Mouse (Mus musculus) liver, embryonic 14.5 days (tissue): ENCODE measurements around the gene Msh5. TPM values are rescaled to one million over a fixed set of nuclear protein-coding genes. Genes with fewer than 3 reads are reported as not detected.
A peak's percentile ranks its signal among the peaks of the same experiment; 100 is the strongest.
"Not testable (repeated sequence)": the region's sequence is repeated elsewhere in the genome, so short reads cannot be mapped to it uniquely, and the experiment has no call there.

Experiments
- ATAC-seq: fragments of 200-750 bp; cut with Nextera tagmentation; 2 replicates; pipeline ENCODE4 v1.8.0; 2017; ENCODE audit warnings: moderate number of reproducible peaks, mild to moderate bottlenecking, moderate library complexity; ENCODE audit not compliant: insufficient read depth
- DNase-seq, 3 experiments: peaks; one replicate each; pipeline ENCODE4 v3.0.0-alpha.2; 2012 to 2013; ENCODE audit warnings: low read depth in 3 of 3, low spot score in 3 of 3
- H3K27ac ChIP-seq: fragments of 300-500 bp; sonication (generic); 2 replicates; pipeline ENCODE4 v1.5.1; 2014; ENCODE audit warnings: moderate library complexity, mild to moderate bottlenecking, control low read depth, inconsistent platforms
- H3K27me3 ChIP-seq: fragments of 300-500 bp; sonication (generic); 2 replicates; pipeline ENCODE4 v1.6.1; 2014; ENCODE audit warnings: mild to moderate bottlenecking, low read length, moderate library complexity; ENCODE audit not compliant: control insufficient read depth, insufficient read depth
- H3K36me3 ChIP-seq: fragments of 300-500 bp; sonication (generic); replicated peaks from 2 replicates; pipeline ENCODE4 v1.6.1; 2014; ENCODE audit warnings: low read depth; ENCODE audit not compliant: control insufficient read depth, insufficient read depth
- H3K4me1 ChIP-seq, 2 experiments: fragments of 200-500 bp in 1 of 2; fragments of 300-500 bp in 1 of 2; sonication (generic) in 1 of 2; replicated peaks; 2 replicates each; pipeline ENCODE4 v1.6.1; 2012 to 2014; ENCODE audit warnings: antibody characterized with exemption in 1 of 2, inconsistent platforms in 1 of 2, low read length in 1 of 2; ENCODE audit not compliant: control insufficient read depth in 2 of 2, insufficient read depth in 2 of 2
- H3K4me2 ChIP-seq: fragments of 300-500 bp; sonication (generic); 2 replicates; pipeline ENCODE4 v1.6.1; 2014; ENCODE audit warnings: low read depth, mild to moderate bottlenecking, control low read depth, moderate library complexity
- H3K4me3 ChIP-seq, 2 experiments: fragments of 200-500 bp in 1 of 2; fragments of 300-500 bp in 1 of 2; sonication (generic) in 1 of 2; 2 replicates each; pipeline ENCODE4 v1.5.1; 2012 to 2014; ENCODE audit warnings: low read depth in 2 of 2, low read length in 2 of 2, mild to moderate bottlenecking in 2 of 2, control low read depth in 1 of 2, inconsistent platforms in 1 of 2, moderate library complexity in 1 of 2; ENCODE audit not compliant: insufficient read depth in 1 of 2
- H3K9ac ChIP-seq: fragments of 300-500 bp; sonication (generic); replicated peaks from 2 replicates; pipeline ENCODE4 v1.6.1; 2014; ENCODE audit warnings: mild to moderate bottlenecking, control low read depth, moderate library complexity
- H3K9me3 ChIP-seq: fragments of 300-500 bp; sonication (generic); 2 replicates; pipeline ENCODE4 v1.6.1; 2016; ENCODE audit warnings: low read length, mixed read lengths; ENCODE audit not compliant: control insufficient read depth
- CTCF ChIP-seq: IDR thresholded peaks from 2 replicates; pipeline ENCODE4 v1.5.1; 2016; ENCODE audit warnings: antibody characterized with exemption, low read depth, control low read depth
- EP300 ChIP-seq: IDR thresholded peaks from 2 replicates; pipeline ENCODE4 v1.6.1; 2016; ENCODE audit warnings: antibody characterized with exemption, low read depth
- WGBS: fragments of 180-500 bp; shearing (Covaris S2); extraction: QIAGEN DNeasy Blood & Tissue Kit; methylation state at CpG from one replicate; pipeline ENCODE4 v1.1.7; 2014; ENCODE audit not compliant: insufficient replicate concordance; 5-methylcytosine and 5-hydroxymethylcytosine counted together
- polyA plus RNA-seq, 2 experiments: library from polyadenylated mRNA; depleted of rRNA in 1 of 2; stranded (reverse) in 1 of 2; unstranded in 1 of 2; fragments of >200 nt; fragmentation: Nextera tagmentation in 1 of 2; extraction: Ambion mirVana in 1 of 2; gene quantifications; 2 replicates each; pipeline versions ENCODE4 v1.2.1 to v1.2.3; 2012 to 2014

Msh5 gene
- polyA plus RNA-seq, 2 experiments, result 2.3 to 4.3 TPM

- ATAC-seq (no peak), DNase-seq (no peak)
- Histone ChIP-seq H3K27me3 (no peaks in the 10 kb centered on the region), H3K4me2 (no peak overlapping the region), H3K27ac (no peak overlapping the region), H3K9me3 (no peaks in the 10 kb centered on the region), H3K9ac (no peak overlapping the region), H3K4me1 (no peaks in the 10 kb centered on the region), H3K4me3 (no peak overlapping the region), H3K36me3 (peaks cover 78% of the 10 kb centered on the region)
- 74% methylated on average over 6 of the region's 6 CpGs for WGBS
- TF ChIP-seq EP300, result no peak
- no peak for TF ChIP-seq CTCF
Measured at GRCm38 (mm10) chr17:35013221-35013620, 33.3 kb downstream of the Msh5 start.

DNA sequence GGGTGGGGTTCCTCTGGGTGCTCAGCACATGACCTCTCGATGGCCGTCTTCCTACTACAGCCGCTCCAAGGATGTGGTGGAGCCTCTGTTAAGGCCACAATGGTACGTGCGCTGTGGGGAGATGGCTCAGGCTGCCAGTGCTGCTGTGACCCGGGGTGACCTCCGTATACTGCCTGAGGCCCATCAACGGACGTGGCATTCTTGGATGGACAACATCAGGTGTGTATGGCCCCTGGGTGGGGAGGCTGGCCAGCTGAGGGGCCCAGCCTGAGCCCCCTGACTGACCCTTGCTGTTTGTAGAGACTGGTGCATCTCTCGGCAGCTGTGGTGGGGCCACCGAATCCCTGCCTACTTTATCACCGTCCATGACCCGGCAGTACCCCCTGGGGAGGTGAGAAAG is 34.1 kb downstream of the Msh5 start:
- H3K36me3 ChIP-seq, result peaks cover 85% of the 10 kb centered on the region

GRCm38 (mm10) chr17:35011440-35011839 is 35.1 kb downstream of the Msh5 start:
- H3K36me3 ChIP-seq, result peaks cover 88% of the 10 kb centered on the region
- no peak for TF ChIP-seq CTCF
- no peak for TF ChIP-seq EP300
- H3K27ac ChIP-seq, result no peak overlapping the region
- no peak overlapping the region for H3K4me2 ChIP-seq
- WGBS, result 76% methylated on average over 8 of the region's 8 CpGs
- no peak overlapping the region for H3K4me3 ChIP-seq
- ATAC-seq (no peak), DNase-seq (no peak)
- H3K9ac ChIP-seq, result no peak overlapping the region
- no peaks in the 10 kb centered on the region for H3K9me3 ChIP-seq
- no peaks in the 10 kb centered on the region for H3K27me3 ChIP-seq
- no peaks in the 10 kb centered on the region for H3K4me1 ChIP-seq

More for the DNA sequence above, 34.1 kb downstream of the Msh5 start:
- no peak for DNase-seq
- TF ChIP-seq CTCF, result no peak
- TF ChIP-seq EP300, result no peak
- Histone ChIP-seq H3K27me3 (no peaks in the 10 kb centered on the region), H3K4me1 (no peaks in the 10 kb centered on the region), H3K4me3 (no peak overlapping the region), H3K27ac (no peak overlapping the region), H3K4me2 (no peak overlapping the region), H3K9me3 (no peaks in the 10 kb centered on the region), H3K9ac (no peak overlapping the region)
- no peak for ATAC-seq
- 84% methylated on average over 13 of the region's 13 CpGs for WGBS

- 82% methylated on average over 7 of the region's 7 CpGs for WGBS
- Histone ChIP-seq H3K9ac (no peak overlapping the region), H3K4me3 (no peak overlapping the region), H3K36me3 (peaks cover 89% of the 10 kb centered on the region), H3K4me2 (no peak overlapping the region), H3K27ac (no peak overlapping the region), H3K27me3 (no peaks in the 10 kb centered on the region), H3K4me1 (no peaks in the 10 kb centered on the region), H3K9me3 (no peaks in the 10 kb centered on the region)
- ATAC-seq (no peak), DNase-seq (no peak)
- TF ChIP-seq CTCF (no peak), EP300 (no peak)
Measured at GRCm38 (mm10) chr17:35009586-35009985, 37.0 kb downstream of the Msh5 start.

DNA sequence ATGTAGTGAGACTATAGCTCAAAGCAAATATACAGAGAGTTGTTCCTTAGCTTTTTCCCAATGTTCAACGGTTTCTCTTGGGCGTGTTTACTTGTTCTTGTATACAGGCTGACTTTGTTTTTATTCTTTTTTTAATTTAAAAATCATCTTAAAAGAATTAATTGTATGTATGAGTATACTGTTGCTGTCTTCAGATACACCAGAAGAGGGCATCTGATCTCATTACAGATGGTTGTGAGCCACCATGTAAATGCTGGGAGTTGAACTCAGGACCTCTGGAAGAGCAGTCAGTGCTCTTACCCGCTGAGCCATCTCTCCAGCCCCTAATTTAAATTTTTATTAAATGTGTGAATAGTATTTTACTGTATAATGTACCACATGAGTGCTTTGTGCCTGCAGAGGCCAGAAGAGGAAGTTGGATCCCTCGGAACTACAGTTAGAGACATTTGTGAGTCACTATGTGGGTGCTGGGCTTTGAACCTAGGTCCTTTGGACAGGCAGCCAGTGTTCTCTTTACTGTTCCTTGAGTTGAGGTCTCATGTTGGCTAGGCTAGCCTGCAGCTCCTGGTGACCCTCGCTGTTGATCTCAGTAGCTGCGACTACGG is 39.1 kb downstream of the Msh5 start:
- Histone ChIP-seq H3K36me3 (peaks cover 76% of the 10 kb centered on the region), H3K9me3 (no peaks in the 10 kb centered on the region), H3K4me2 (no peak overlapping the region), H3K27me3 (no peaks in the 10 kb centered on the region), H3K9ac (no peak overlapping the region), H3K4me1 (peaks cover 14 to 17% of the 10 kb centered on the region in 2 experiments), H3K27ac (no peak overlapping the region), H3K4me3 (no peak overlapping the region)
- 83% methylated on average over 7 of the region's 7 CpGs for WGBS
- no peak for TF ChIP-seq EP300
- peak; percentile 14; the same call in 1 of the 2 replicates for TF ChIP-seq CTCF
- DNase-seq, result no peak
- ATAC-seq, result no peak

- not testable (repeated sequence) for H3K4me3 ChIP-seq, DNase-seq, H3K9me3 ChIP-seq, H3K27me3 ChIP-seq, ATAC-seq, H3K27ac ChIP-seq, H3K9ac ChIP-seq, H3K4me2 ChIP-seq
- H3K36me3 ChIP-seq, result peaks cover 61% of the 10 kb centered on the region
- 92% methylated on average over 4 of the region's 5 CpGs for WGBS
- peaks cover 14 to 21% of the 10 kb centered on the region in 2 experiments for H3K4me1 ChIP-seq
Measured at GRCm38 (mm10) chr17:35005902-35006301, 40.6 kb downstream of the Msh5 start.
